Mouse (Mus musculus) left cerebral cortex, postnatal 4 days (tissue): ENCODE measurements around the gene Fam57a. TPM values are rescaled to one million over a fixed set of nuclear protein-coding genes. Genes with fewer than 3 reads are reported as not detected.
"Not testable (repeated sequence)": the region's sequence is repeated elsewhere in the genome, so short reads cannot be mapped to it uniquely, and the experiment has no call there.

Experiments
- DNase-seq: peaks from one replicate; pipeline ENCODE4 v3.0.0-alpha.2; 2022
- intact Hi-C: fragments of 180-260 bp; cut with DNase I; formaldehyde crosslinking; loops from one replicate; pipeline ENCODE4 v1.15.1; 2025
- total RNA-seq, 2 experiments: library from RNA; stranded (reverse); gene quantifications; 2 replicates each; pipeline ENCODE4 v1.2.3; 2021

The Fam57a gene
- total RNA-seq, 2 experiments from 2014 or later, result 22.9 to 25.9 TPM

DNA sequence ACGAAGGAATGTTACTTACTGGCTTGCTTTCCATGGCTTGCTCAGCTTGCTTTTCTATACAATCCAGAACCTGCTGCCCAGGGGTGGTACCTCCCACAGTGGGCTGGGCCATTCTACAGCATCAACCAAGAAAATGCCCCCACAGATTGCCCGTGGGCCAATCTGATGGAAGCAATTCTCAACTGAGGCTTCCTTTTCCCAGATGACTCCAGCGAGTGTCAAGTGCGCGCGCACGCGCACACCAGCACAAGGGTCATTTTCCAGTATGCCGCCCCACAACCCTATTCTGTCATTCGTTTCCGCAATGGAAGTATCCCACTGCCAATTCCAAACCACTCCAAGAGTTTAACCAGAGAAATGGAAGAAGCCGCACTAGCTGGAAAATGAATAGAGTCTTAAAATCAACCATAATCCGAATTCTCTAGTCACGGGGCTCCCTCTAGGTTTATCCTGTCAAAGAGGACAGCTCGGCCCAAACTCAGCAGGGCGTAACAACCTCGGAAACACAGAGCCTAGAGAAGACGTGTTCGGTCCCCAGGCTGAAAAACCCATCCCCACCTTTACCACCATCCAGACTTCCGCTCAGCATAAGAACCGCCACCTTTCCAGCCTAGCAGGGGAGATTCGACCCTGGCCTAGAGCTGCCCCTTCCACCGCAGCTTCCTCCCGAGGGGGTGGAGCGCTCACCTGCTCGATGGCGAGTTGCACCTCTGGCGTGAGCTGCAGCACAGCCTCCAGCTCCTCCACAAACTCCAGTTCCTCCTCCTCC lies 561 bp upstream of the Fam57a start:
- peak; percentile 31 for DNase-seq
- intact Hi-C loops, result no loop called here

DNA sequence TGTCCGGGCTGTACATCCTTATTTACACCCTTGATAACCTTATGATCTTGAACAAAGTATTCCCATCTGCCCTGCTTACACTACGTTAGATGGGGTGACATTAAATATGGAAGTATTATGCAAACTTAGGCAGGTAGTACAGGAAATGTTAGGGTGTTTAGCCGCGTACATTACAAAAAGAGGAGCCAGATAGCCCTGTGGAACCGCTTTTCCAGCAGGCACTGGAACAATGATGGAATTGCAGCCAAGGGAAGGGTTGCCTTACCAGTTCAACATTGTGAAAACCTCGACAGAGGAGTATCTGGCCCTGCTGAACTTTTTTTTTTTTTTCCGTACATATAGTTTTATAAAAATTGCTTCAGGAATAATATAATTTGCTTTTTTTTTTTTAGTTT lies 672 bp downstream of the Fam57a start:
- DNase-seq, result no peak
- intact Hi-C loops, result no loop called here

DNA sequence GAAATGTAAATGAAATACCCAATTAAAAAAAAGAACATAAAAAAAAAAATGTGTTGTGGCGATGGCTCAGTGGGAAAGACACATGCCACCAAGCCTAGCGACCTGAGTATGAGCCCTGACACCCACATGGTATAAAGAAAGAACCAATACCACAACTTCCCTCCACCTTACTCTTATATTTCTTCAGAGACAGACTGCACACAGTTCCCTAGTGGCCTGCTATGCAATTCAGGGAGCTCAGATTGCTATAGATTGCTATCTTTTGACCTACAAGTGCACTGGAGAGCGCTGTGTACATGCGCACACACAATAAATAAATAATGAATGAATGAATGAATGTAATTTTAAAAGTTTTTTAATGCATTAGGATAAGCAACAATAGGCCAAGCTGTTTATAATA lies 4.3 kb downstream of the Fam57a start:
- intact Hi-C loops, result no loop called here
- no peak for DNase-seq

DNA sequence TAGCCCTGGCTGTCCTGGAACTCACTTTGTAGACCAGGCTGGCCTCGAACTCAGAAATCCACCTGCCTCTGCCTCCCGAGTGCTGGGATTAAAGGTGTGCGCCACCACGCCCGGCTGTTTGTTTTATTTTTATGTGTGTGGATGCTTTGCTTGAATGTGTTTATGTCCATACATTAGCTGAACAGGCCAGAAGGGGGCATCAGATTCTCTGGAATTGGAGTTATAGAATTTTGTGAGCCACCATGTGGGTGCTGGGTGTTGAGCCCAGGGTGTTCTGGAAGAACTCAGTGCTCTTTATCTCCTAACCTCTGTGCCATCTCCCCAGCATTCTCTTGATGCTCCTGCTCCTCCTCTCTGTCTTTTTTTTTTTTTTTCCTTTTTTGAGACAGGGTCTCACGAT lies 7.4 kb downstream of the Fam57a start:
- intact Hi-C loops, result no loop called here

DNA sequence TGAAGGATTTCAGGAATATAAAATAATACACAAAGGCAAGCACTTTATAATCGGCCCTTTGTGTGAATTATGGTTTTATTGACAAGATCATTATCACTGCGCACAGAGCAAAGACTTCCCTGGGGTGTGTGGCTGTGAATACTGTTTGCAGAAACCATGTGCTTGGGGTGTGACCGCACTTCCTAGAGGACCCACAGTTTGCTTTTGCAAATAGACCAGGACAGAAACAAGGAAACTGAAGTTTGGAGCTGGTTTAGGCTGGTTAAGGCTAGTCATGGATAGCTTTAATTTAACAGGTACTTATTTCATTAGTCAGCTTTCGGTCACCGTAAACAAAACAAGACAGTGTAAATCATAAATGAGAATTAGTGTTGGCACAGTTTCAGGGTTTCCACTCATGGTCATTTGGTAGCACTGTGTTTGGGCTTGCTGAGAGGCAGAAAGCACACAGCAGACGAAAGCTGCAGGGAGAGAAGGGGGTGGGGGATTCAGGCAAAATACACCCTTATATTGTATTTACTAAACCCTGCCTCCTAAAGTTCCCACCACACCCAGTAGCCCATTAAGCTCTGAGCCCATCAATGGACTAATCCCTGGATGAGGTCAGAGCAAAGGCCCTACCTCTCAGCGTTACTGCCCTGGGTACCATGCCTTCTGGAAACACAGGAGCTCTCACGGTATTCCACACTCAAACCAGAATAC lies 17.0 kb downstream of the Fam57a start:
- intact Hi-C loops, result no loop called here
- DNase-seq, result no peak

More for the DNA sequence above, 7.4 kb downstream of the Fam57a start:
- DNase-seq, result no peak

DNA sequence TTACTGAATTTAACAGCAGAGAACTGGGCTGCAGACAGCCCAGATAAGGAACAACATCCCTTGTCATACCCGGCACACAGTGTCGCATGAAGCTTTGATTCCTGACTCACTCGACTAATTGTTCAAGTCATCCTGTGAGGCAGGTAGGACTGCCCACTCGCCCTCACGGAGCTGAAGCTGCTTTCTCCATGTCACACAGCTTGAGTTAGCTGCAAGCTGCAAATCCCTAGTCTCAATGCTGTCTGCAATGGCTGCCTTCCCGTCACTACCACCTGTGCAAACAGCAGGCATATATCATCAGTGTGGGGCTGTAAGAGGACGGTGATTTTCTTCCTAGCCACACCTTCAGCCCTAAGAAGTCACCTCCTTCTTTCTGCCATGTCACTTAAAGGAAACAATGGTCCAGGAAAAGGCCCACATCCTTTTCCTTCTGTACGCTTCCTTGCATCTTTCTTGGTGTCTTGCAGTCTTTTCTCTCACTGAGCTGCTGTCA lies 17.6 kb downstream of the Fam57a start:
- no peak for DNase-seq
- intact Hi-C loops, result no loop called here

DNA sequence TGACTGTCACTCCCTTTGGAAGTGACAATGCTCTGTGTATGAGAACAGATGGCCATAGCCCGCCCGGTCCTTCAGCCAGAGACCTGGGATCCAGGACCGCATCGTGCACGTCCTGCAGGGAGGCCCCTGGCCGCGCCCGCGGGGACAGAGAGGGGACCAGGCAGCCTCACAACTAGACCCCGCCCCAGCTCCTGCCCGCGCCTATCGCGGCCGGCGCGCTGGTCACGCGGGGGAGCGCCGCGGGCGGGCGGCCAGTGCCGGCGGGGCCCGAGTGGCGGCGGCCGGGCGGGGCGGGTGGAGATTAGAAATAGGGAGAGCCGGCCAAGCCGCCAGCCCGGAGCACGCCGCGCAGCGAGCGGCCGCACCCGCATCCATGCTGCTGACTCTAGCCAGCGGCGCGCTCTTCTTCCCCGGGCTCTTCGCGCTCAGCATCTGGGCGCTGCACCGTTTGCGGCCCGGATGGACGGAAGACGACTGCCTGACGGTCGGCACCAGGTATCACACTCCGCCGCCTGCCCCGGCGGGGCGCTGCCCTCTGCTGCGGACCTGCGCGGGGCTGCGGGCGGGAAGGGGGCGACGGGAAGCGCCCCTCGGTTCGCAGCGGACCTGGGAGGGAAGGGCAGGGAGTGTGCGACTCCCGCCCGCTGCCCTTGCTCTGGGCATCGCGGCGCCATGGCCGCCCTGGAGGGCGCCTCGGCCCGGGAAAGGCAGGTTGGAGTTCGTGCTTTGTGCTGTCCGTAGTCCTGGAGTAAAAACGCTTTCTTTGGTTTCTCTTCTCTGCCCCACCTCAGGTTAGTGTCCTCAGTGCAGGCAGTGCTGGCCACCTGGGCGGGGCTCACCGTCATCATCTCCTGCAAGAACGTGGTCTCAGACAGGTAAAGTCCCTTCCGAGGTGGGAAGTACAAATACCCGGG lies 22.5 kb downstream of the Fam57a start:
- intact Hi-C loops, result no loop called here
- peak; percentile 88 for DNase-seq

DNA sequence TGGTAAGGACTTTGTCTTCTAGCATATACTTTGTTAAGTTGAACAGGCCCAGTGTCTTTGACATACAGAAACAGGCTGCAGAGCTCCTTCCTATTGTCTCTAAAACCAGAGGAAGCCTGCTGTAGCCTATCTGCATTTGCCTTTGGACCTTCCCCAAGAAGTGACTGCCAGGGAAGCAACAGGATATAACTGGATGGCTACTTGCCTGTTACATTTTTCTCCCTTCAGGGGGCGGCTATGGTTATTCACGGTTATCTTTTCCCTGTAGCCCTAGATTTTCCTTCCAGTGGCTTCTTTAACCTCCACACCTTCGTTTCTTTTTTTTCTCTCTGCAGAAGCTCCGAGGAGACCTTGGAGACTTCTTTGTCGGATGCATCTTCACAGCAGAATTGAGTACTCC lies 27.3 kb downstream of the Fam57a start:
- no peak for DNase-seq
- intact Hi-C loops, result no loop called here

DNA sequence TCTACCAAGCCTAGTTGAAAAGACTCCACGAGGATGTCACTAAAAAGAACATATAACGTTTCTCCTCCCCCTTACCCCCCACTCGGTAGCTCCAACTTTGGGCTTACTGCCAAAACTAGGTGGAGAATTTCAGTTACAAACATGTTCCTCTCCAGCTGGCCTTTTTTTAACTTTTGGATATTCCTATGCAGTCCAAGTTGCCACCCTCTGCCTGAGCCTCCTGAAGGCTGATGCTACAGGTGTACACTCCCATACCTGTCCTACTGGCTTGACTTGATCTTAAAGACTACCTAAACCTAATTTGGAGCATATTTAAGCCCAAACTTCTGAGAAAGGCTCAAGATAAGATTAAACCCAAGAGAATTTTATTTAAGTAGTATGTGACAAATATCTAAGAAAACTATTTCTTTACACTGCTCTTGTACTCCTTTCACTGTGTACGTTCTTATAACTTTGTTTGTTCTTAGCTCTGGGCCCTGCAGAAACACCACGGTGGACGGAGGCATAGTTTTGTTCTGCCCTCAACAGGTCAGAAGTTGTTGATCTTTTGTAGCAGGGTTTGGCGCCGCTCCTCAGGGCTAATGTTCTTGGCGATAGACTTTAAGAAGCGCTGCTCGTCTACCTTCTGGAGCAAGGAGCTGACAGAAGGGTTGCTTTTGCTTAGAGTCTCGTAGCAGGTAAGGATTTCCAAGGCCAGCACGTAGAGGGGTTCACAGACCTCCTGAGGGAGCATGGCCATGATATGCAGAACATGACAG lies 30.9 kb downstream of the Fam57a start:
- DNase-seq, result no peak

DNA sequence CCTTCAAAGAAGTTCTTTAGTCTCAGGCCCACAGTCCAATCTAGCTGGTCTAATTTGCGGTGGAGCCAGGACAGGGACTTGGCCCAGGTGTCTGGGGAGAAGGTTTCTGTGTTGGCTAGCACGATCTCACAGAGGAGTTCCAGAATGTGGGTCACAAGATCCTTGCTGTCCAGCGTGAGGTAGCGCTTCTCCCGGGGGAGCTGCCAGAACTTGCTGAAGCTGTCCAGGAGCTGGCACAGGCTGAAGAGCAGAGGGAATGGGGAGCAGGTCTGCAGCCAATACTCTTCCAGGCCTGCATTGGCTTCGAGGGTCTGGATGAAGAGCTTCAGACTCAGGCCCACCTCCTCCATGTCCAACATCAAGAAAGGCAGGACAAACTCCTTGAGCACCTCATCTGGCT lies 32.1 kb downstream of the Fam57a start:
- intact Hi-C loops, DNase-seq: not testable (repeated sequence)

More for the DNA sequence above, 30.9 kb downstream of the Fam57a start:
- intact Hi-C loops, result no loop called here

DNA sequence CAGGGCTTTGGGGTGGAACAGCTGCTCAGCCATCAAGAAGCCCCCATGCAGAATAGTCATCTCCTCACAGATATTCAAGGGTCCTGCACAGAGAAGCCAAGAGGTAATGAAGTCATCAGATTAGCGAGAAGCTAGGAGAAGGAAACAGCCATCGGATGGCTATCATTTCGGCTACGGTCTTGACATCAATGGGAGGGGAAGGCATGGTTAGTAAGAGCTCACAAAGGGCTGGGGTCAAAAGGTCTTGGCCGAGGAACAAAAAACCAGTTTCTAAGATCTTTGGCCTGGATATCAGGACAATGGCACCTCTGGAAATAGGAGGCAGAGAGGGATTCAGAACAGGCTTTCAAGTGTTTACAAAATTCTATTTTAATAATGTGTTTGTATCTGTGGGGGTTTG lies 34.4 kb downstream of the Fam57a start:
- intact Hi-C loops, result no loop called here
- no peak for DNase-seq

DNA sequence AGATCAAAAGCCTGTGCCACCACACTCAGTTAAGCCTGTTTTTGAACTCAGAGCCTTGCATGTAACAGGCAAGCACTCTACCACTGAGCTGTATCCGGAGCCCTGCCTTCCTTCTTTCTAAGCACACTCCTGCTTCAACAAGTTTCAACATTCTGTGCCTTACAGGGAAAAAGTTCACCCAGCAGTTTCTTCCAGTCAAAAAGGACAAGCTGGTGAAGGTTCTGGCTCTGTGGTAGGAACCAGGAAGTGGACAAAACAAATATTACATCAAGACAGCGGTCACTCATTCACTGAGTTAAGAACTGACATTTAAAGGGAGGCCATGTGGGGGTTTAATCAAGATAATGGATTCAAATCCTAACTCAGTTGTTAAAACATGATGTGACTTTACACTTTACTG lies 35.5 kb downstream of the Fam57a start:
- DNase-seq, result no peak
- intact Hi-C loops, result no loop called here

DNA sequence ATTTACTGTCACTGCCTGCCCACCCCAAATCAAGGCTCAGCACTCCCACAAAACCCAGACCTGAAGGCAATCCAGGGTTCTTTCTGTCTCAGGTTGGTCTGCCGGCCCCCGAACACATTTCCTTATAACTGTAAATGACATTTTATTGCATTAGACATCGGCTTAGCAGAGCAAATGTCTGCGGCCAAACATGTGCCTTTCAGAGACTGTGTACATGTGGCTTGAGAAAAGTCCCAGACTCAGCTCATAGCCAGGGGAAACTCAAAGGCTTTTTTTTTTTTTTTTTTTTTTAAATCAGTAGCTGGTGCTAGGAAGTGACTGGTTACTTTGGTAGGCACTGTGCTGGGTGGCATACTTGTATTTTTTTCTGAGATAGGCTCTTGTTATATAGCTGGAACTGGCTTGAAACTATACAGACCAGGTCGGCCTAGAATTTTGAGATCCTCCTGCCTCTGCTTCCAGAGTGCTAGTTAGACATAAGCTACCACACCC lies 36.6 kb downstream of the Fam57a start:
- intact Hi-C loops, result no loop called here
- DNase-seq, result no peak

DNA sequence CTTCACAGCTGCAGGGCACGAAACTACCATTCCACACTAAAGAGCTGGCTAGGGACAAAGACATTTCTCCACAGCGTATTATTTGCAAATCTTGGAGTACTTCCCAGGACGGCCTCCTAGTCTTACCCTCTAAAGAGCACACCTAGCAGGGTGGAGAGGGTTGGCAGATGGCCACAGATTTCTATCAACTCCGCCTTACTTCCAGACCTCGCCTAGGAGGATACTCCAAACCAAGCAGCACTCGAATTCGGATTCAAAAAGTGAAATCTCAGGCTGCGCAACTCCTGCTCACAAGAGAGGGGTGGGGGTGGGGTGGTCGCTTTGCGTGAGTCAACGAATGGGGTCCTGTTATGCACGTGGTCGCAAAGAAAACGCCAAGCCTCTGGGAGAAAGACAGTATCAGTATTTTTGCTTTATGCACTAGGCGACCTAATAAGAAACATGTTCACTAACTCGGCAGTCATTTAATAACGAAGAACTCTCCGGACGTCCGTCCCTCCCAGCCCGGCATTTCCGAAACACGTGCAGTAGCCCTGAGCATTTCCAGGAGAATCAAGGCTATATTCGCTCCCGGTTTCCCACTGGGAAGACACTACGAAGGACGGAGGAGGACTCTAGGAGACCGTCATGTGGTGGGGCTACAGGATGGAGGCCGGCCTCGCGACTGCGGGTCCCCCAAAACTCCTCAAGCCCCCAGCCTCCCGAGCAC lies 37.4 kb downstream of the Fam57a start:
- DNase-seq, result peak; percentile 15
- intact Hi-C loops, result no loop called here

DNA sequence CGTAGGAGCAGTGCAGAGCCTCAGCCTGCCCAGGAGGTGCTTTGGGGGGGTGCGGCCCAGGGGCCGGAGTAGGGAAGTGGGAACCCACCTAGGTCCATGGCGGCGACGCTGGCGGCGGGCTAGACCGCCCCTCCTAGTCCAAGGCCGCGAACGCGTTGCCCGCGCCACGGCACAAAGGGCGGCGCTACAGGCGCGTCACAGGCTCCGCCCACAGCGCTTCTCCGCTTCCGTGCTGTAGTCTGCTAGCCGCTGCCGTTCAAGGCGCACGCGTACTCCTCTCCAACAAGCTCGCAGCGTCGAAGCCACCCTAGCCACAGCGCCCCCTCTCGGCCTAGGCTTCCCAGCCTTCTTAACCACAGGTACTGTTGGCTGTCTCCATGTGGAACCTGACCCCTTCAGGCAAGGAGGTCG lies 37.9 kb downstream of the Fam57a start, which contains the start of the genes Dbil5 and Gemin4:
Gene Dbil5 (plus strand): TSS at position 219 of the 411 bp plus-strand sequence.
Gene Gemin4 (minus strand): TSS at position 275 of the 411 bp plus-strand sequence.
- intact Hi-C loops, result no loop called here
- peak; percentile 98 for DNase-seq

DNA sequence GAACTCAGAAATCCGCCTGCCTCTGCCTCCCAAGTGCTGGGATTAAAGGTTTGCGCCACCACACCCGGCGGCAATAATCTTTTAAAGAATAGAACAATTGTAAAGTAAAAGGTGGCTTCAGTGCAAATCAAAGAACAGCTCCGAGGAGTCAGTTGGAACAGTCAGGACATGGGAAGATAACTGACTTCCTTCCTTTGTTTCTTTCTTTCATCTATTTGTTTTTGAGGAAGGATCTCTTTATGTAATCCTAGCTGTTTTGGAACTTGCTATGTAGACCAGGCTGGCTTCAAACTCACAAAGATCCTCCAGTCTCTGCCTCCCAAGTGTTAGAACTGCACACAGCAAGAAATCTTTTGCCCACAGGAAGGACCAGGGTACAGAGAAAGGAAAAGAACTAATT lies 45.2 kb downstream of the Fam57a start:
- intact Hi-C loops, result no loop called here
- no peak for DNase-seq

DNA sequence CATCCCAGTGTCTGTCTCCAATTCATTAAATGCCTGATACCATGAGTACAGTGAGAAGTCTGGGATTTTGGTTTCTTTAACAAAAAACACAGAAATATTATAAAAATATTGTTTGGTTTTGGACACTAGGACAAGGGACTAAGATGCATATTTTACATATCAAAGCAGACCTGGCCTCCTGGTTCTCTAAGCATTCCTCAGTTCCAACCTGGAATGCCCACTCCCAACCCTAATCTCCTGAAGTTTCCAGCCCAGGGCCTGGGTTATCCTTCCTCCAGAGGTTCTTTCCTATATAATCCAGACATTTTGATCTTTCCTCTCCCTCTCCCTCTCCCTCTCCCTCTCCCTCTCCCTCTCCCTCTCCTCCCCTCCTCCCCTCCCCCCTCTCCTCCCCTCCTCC lies 45.6 kb downstream of the Fam57a start:
- intact Hi-C loops, result no loop called here
- DNase-seq, result no peak

DNA sequence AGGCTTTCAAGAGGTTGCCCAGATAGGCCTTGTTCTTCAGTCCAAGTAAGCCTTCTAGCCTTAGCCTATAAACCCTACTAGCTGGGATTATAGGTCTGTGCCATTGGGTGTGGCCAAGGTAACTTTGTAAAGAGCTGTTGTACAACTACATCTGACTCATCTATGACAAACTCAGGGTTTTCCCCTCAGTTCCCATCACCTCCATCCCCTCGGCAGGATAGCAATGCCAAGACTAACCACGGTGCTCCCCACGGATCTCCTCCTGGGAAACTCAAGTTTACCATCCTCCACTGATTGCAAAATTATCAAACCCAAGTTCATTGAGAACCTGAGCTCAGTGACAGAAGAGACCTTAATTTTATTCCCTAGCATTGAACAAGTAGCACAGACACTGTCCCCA lies 56.7 kb downstream of the Fam57a start:
- intact Hi-C loops, result no loop called here
- DNase-seq, result no peak

DNA sequence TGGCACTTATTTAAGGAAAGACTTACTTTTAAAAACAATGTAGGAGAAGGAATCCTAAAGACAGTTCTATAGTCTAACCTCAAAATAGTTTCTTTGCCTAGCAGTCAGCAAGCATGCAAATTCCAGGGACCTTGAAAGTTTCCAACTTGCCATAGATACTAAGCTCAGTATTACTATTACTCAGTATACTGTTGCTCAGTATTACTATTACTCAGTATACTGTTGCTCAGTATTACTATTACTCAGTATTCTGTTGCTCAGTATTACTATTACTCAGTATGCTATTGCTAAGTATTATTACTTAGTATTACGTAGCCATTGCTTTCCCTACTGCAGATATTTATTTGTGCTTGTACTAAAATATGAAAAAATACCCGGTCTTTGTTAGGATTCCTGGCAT lies 60.3 kb downstream of the Fam57a start:
- intact Hi-C loops, result no loop called here
- no peak for DNase-seq
